Mouse (Mus musculus): ENCODE data around the gene Trim40. TPM values are rescaled to one million over a fixed set of nuclear protein-coding genes. Genes with fewer than 3 reads are reported as not detected.
"Not testable (repeated sequence)": the region's sequence is repeated elsewhere in the genome, so short reads cannot be mapped to it uniquely, and the experiment has no call there.

Gene Trim40
- polyA plus RNA-seq, 1 experiment, result 0.13 TPM

DNA sequence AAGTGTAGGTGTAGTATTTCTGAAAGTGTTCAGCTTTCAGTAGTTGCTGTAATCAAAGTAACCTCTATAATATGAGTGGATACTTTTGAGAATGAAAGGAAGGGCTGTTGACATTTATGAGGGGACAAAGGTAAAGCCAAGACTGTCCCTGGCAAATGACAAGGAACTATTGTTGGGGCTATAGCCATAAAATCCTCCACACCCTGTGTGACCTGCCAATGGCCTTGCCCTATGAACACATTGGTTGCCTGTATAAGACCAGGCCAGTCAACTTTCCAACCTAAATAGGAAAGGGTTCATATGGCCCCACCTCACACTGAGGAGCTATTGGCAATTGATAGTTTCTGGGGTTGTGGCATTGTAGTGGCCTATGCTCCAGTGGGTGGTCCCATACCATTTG lies 7.1 kb upstream of the Trim40 start:
- Histone ChIP-seq H3K4me1 (ENCODE audit: control insufficient read depth, insufficient read depth, low read length) (no peaks in the 10 kb centered on the region), H3K27ac (ENCODE audit: insufficient read depth, low read depth, low read length) (no peak overlapping the region), H3K27me3 (replicated peaks; ENCODE audit: control insufficient read depth, insufficient read depth, low read length) (no peaks in the 10 kb centered on the region), H3K4me3 (ENCODE audit: insufficient read depth, low read depth, low read length) (no peak overlapping the region), H3K36me3 (ENCODE audit: control insufficient read depth, insufficient read depth, low read length) (no peaks in the 10 kb centered on the region)
- no peak for DNase-seq
- TF ChIP-seq POLR2A (IDR thresholded peaks at IDR 0.05; ENCODE audit: low read depth, low read length), result no peak
- TF ChIP-seq CTCF (conservative IDR thresholded peaks at IDR 0.05; ENCODE audit: insufficient read depth, insufficient read length, low read depth, low read length), result no peak

- H3K27me3 ChIP-seq (replicated peaks; ENCODE audit: control insufficient read depth, insufficient read depth, low read length), result no peaks in the 10 kb centered on the region
- peak; percentile 59 for DNase-seq
- no peaks in the 10 kb centered on the region for H3K36me3 ChIP-seq (ENCODE audit: control insufficient read depth, insufficient read depth, low read length)
- no peaks in the 10 kb centered on the region for H3K4me1 ChIP-seq (ENCODE audit: control insufficient read depth, insufficient read depth, low read length)
- TF ChIP-seq CTCF (conservative IDR thresholded peaks at IDR 0.05; ENCODE audit: insufficient read depth, insufficient read length, low read depth, low read length), result peak; percentile 57
- TF ChIP-seq POLR2A (IDR thresholded peaks at IDR 0.05; ENCODE audit: low read depth, low read length), result no peak
- 92% methylated on average over 1 of the region's 1 CpGs for WGBS
- no peak overlapping the region for H3K4me3 ChIP-seq (ENCODE audit: insufficient read depth, low read depth, low read length)
- no peak overlapping the region for H3K27ac ChIP-seq (ENCODE audit: insufficient read depth, low read depth, low read length)
These were observed 6.7 kb upstream of the Trim40 start for GRCm38 (mm10) chr17:36896583-36896982.

- Histone ChIP-seq H3K27me3 (replicated peaks; ENCODE audit: control insufficient read depth, insufficient read depth, low read length) (no peaks in the 10 kb centered on the region), H3K4me1 (ENCODE audit: control insufficient read depth, insufficient read depth, low read length) (no peaks in the 10 kb centered on the region), H3K36me3 (ENCODE audit: control insufficient read depth, insufficient read depth, low read length) (no peaks in the 10 kb centered on the region), H3K27ac (ENCODE audit: insufficient read depth, low read depth, low read length) (no peak overlapping the region), H3K4me3 (ENCODE audit: insufficient read depth, low read depth, low read length) (no peak overlapping the region)
- 79% methylated on average over 5 of the region's 5 CpGs for WGBS
- TF ChIP-seq CTCF (conservative IDR thresholded peaks at IDR 0.05; ENCODE audit: insufficient read depth, insufficient read length, low read depth, low read length), result no peak
- no peak for TF ChIP-seq POLR2A (IDR thresholded peaks at IDR 0.05; ENCODE audit: low read depth, low read length)
- DNase-seq, result no peak
These were observed 3.5 kb upstream of the Trim40 start for GRCm38 (mm10) chr17:36893387-36893786.

- peak; percentile 33 for DNase-seq
- no peak overlapping the region for H3K27ac ChIP-seq (ENCODE audit: insufficient read depth, low read depth, low read length)
These were observed 2.4 kb upstream of the Trim40 start for GRCm38 (mm10) chr17:36892362-36892761.

GRCm38 (mm10) chr17:36891496-36891895 lies 1.6 kb upstream of the Trim40 start:
- DNase-seq; H3K27ac ChIP-seq (ENCODE audit: insufficient read depth, low read depth, low read length); H3K36me3 ChIP-seq (ENCODE audit: control insufficient read depth, insufficient read depth, low read length); H3K4me1 ChIP-seq (ENCODE audit: control insufficient read depth, insufficient read depth, low read length); H3K4me3 ChIP-seq (ENCODE audit: insufficient read depth, low read depth, low read length); H3K27me3 ChIP-seq (replicated peaks; ENCODE audit: control insufficient read depth, insufficient read depth, low read length): not testable (repeated sequence)
- 81% methylated on average over 1 of the region's 1 CpGs for WGBS

More at GRCm38 (mm10) chr17:36892362-36892761, 2.4 kb upstream of the Trim40 start:
- H3K4me1 ChIP-seq (ENCODE audit: control insufficient read depth, insufficient read depth, low read length), result no peaks in the 10 kb centered on the region
- H3K4me3 ChIP-seq (ENCODE audit: insufficient read depth, low read depth, low read length), result no peak overlapping the region
- no peak for TF ChIP-seq POLR2A (IDR thresholded peaks at IDR 0.05; ENCODE audit: low read depth, low read length)
- peak; percentile 74 for TF ChIP-seq CTCF (conservative IDR thresholded peaks at IDR 0.05; ENCODE audit: insufficient read depth, insufficient read length, low read depth, low read length)
- no peaks in the 10 kb centered on the region for H3K36me3 ChIP-seq (ENCODE audit: control insufficient read depth, insufficient read depth, low read length)
- WGBS, result 6% methylated on average over 2 of the region's 2 CpGs
- H3K27me3 ChIP-seq (replicated peaks; ENCODE audit: control insufficient read depth, insufficient read depth, low read length), result no peaks in the 10 kb centered on the region

GRCm38 (mm10) chr17:36885132-36885790 lies 4.7 kb downstream of the Trim40 start:
- Histone ChIP-seq H3K27ac (ENCODE audit: insufficient read depth, low read depth, low read length) (no peak overlapping the region), H3K4me1 (ENCODE audit: control insufficient read depth, insufficient read depth, low read length) (no peaks in the 10 kb centered on the region), H3K27me3 (replicated peaks; ENCODE audit: control insufficient read depth, insufficient read depth, low read length) (no peaks in the 10 kb centered on the region), H3K4me3 (ENCODE audit: insufficient read depth, low read depth, low read length) (no peak overlapping the region), H3K36me3 (ENCODE audit: control insufficient read depth, insufficient read depth, low read length) (no peaks in the 10 kb centered on the region)
- TF ChIP-seq CTCF (conservative IDR thresholded peaks at IDR 0.05; ENCODE audit: insufficient read depth, insufficient read length, low read depth, low read length) (no peak), POLR2A (IDR thresholded peaks at IDR 0.05; ENCODE audit: low read depth, low read length) (no peak)
- no peak for DNase-seq
- WGBS, result 86% methylated on average over 12 of the region's 12 CpGs

GRCm38 (mm10) chr17:36883350-36883749 lies 6.6 kb downstream of the Trim40 start:
- Histone ChIP-seq H3K27ac (ENCODE audit: insufficient read depth, low read depth, low read length) (no peak overlapping the region), H3K4me3 (ENCODE audit: insufficient read depth, low read depth, low read length) (no peak overlapping the region), H3K4me1 (ENCODE audit: control insufficient read depth, insufficient read depth, low read length) (no peaks in the 10 kb centered on the region), H3K36me3 (ENCODE audit: control insufficient read depth, insufficient read depth, low read length) (no peaks in the 10 kb centered on the region), H3K27me3 (replicated peaks; ENCODE audit: control insufficient read depth, insufficient read depth, low read length) (no peaks in the 10 kb centered on the region)
- 69% methylated on average over 2 of the region's 2 CpGs for WGBS
- TF ChIP-seq POLR2A (IDR thresholded peaks at IDR 0.05; ENCODE audit: low read depth, low read length) (no peak), CTCF (conservative IDR thresholded peaks at IDR 0.05; ENCODE audit: insufficient read depth, insufficient read length, low read depth, low read length) (no peak)
- no peak for DNase-seq

Measured in kidney, adult 2 months (tissue).